Comparison of ENCODE assay signal across 9 mouse cellular contexts in genomic region chr8:57654146-57654545, GRCm38 (mm10). TPM values are rescaled to one million over a fixed set of nuclear protein-coding genes. Genes with fewer than 3 reads are reported as not detected.
DNase-seq lines count a peak whose midpoint lies in the region; ATAC-seq and TF ChIP-seq lines count a peak whose summit lies in the region.
"Had no signal": no experiment of that assay in that cellular context is flagged by ENCODE, and none has a peak within 500 bp of the region (broad histone marks: within the 10 kb centered on the region; RNA-seq: fewer than 3 reads in every experiment).

No protein-coding gene starts in this region.

- peak overlapping the region; percentile 70; the same call in 1 of the 2 replicates for H3K4me2 ChIP-seq in heart, embryonic 16.5 days (ENCODE audit: low read depth, low read length)
- H3K4me2 ChIP-seq in limb, embryonic 14.5 days (replicated peaks; ENCODE audit: low read depth, low read length, severe bottlenecking), result peak overlapping the region; percentile 54

- no peak for TF ChIP-seq CTCF in testis, adult 2 months (IDR thresholded peaks at IDR 0.05; ENCODE audit: control insufficient read depth, insufficient read depth, insufficient replicate concordance, low read depth, low read length)

- H3K4me1 ChIP-seq in heart, embryonic 16.5 days (ENCODE audit: control insufficient read depth, insufficient read depth, low read length), result peaks cover 6% of the 10 kb centered on the region; the same call in 1 of the 2 replicates
- peaks cover 4% of the 10 kb centered on the region for H3K4me1 ChIP-seq in testis, adult 2 months (ENCODE audit: control insufficient read depth, insufficient read depth, low read length)
- no peaks in the 10 kb centered on the region for H3K4me1 ChIP-seq in limb, embryonic 14.5 days (ENCODE audit: control insufficient read depth, insufficient read depth, low read length)

- no peak for TF ChIP-seq POLR2A in testis, adult 2 months (IDR thresholded peaks at IDR 0.05; ENCODE audit: control insufficient read depth, low read depth, low read length)
- TF ChIP-seq POLR2A in limb, embryonic 14.5 days (IDR thresholded peaks at IDR 0.05; ENCODE audit: borderline replicate concordance, extremely low read depth, insufficient read depth, insufficient read length), result no peak

- 84% methylated on average over 7 of the region's 7 CpGs for WGBS in heart, embryonic 16.5 days
- 86% methylated on average over 7 of the region's 7 CpGs for WGBS in limb, embryonic 14.5 days

- DNase-seq in heart, postnatal 10 days, result no peak
- no peak for DNase-seq in testis, postnatal 10 days (ENCODE audit: low spot score)
- DNase-seq in limb, embryonic 14.5 days (ENCODE audit: low spot score), result no peak
- no peak for DNase-seq in layer of hippocampus, adult 9-11 months
- no peak for DNase-seq in urinary bladder, postnatal 14 days (ENCODE audit: low spot score)

- intact Hi-C loops in heart, postnatal 10 days (cut with DNase I), result loop anchor here (5.0 to 10.0 kb wide), 2 partner anchors 148 to 309 kb away; no protein-coding TSS in a partner anchor

- no peak overlapping the region; the same call in 1 of the 2 replicates for H3K9ac ChIP-seq in heart, embryonic 16.5 days (ENCODE audit: low read length)
- H3K9ac ChIP-seq in limb, embryonic 14.5 days (ENCODE audit: low read depth, low read length, severe bottlenecking), result no peak overlapping the region

- no peak for ATAC-seq in heart, embryonic 16.5 days (replicated peaks; ENCODE audit: extremely low read depth, insufficient read depth, low FRiP score)
- ATAC-seq in limb, embryonic 14.5 days (ENCODE audit: low FRiP score, low read depth), result no peak
- no peak for ATAC-seq in erythroid progenitor cell, adult 5-6 weeks (replicated peaks; ENCODE audit: low FRiP score, poor library complexity, severe bottlenecking)

- peak overlapping the region; percentile 91 for H3K4me3 ChIP-seq in heart, embryonic 16.5 days (ENCODE audit: low read length)
- H3K4me3 ChIP-seq in testis, adult 2 months (ENCODE audit: control insufficient read depth, low read depth, low read length), result peak overlapping the region; percentile 21; the same call in 1 of the 2 replicates
- no peak overlapping the region for H3K4me3 ChIP-seq in limb, embryonic 14.5 days (replicated peaks; ENCODE audit: low read length)

- no peaks in the 10 kb centered on the region for H3K36me3 ChIP-seq in heart, embryonic 16.5 days (ENCODE audit: control insufficient read depth, insufficient read depth)
- H3K36me3 ChIP-seq in testis, adult 2 months (ENCODE audit: control insufficient read depth, insufficient read depth, low read length), result no peaks in the 10 kb centered on the region; the same call in 1 of the 2 replicates
- no peaks in the 10 kb centered on the region for H3K36me3 ChIP-seq in limb, embryonic 14.5 days (ENCODE audit: control insufficient read depth, insufficient read depth, low read length)
- H3K36me3 ChIP-seq: hindbrain, embryonic 13.5 days had no signal

- no peaks in the 10 kb centered on the region for H3K9me3 ChIP-seq in heart, embryonic 16.5 days (replicated peaks; ENCODE audit: control insufficient read depth, low read length)
- no peaks in the 10 kb centered on the region for H3K9me3 ChIP-seq in limb, embryonic 14.5 days (ENCODE audit: control insufficient read depth, low read length)
- H3K9me3 ChIP-seq: hindbrain, embryonic 13.5 days had no signal

- no peak overlapping the region for H3K27ac ChIP-seq in heart, embryonic 16.5 days (ENCODE audit: low read length)
- no peak overlapping the region for H3K27ac ChIP-seq in testis, adult 2 months (ENCODE audit: control insufficient read depth, insufficient read depth, low read depth, low read length)
- no peak overlapping the region for H3K27ac ChIP-seq in limb, embryonic 14.5 days (replicated peaks; ENCODE audit: low read depth, low read length)

- no peaks in the 10 kb centered on the region for H3K27me3 ChIP-seq in heart, embryonic 16.5 days (ENCODE audit: control insufficient read depth, insufficient read depth, low read length)
- H3K27me3 ChIP-seq in testis, adult 2 months (ENCODE audit: control insufficient read depth, insufficient read depth, low read length), result no peaks in the 10 kb centered on the region
- no peaks in the 10 kb centered on the region for H3K27me3 ChIP-seq in limb, embryonic 14.5 days (ENCODE audit: control insufficient read depth, insufficient read depth, low read length)
- H3K27me3 ChIP-seq: hindbrain, embryonic 13.5 days had no signal

RNA-seq across cellular contexts. Expression of gene Galnt7, which starts 1.3 kb away (rescaled TPM):
- polyA plus RNA-seq in heart, embryonic 16.5 days (2015; fragmentation: Nextera tagmentation; extraction: Ambion mirVana), result 6.1 and 7.1 TPM in 2 replicates
- total RNA-seq in heart, postnatal 10 days (2021), result 1 to 10 TPM; 5.7 to 6.5 TPM
- polyA plus RNA-seq in testis, adult 2 months (2012; rRNA removed), result 3.6 and 4.9 TPM in 2 replicates
- 6.9 and 7.8 TPM in 2 replicates for polyA plus RNA-seq in limb, embryonic 14.5 days (2012; rRNA removed)
- 11.2 and 11.5 TPM in 2 replicates for polyA plus RNA-seq in limb, embryonic 14.5 days (2014; fragmentation: Nextera tagmentation; extraction: Ambion mirVana)
- total RNA-seq in erythroid progenitor cell, adult 5-6 weeks (2015; ENCODE audit: low replicate concordance), result 1.3 and 2.5 TPM in 2 replicates
- total RNA-seq in erythroid progenitor cell, adult 5-6 weeks (2017; ENCODE audit: low replicate concordance), result 1.6 and 2.6 TPM in 2 replicates
